Mouse (Mus musculus) midbrain, embryonic 12.5 days (tissue): ENCODE results near the gene Ttc16. TPM values are rescaled to one million over a fixed set of nuclear protein-coding genes. Genes with fewer than 3 reads are reported as not detected.

Experiments
- ATAC-seq: fragments of 200-750 bp; cut with Nextera tagmentation; 2 replicates; pipeline ENCODE4 v1.8.0; 2017; ENCODE audit warnings: low read depth, moderate TSS enrichment, moderate library complexity; ENCODE audit not compliant: low FRiP score
- H3K27ac ChIP-seq: fragments of 300-500 bp; sonication (generic); replicated peaks from 2 replicates; pipeline ENCODE4 v1.5.1; 2016; ENCODE audit warnings: mild to moderate bottlenecking
- H3K27me3 ChIP-seq: fragments of 300-500 bp; sonication (generic); 2 replicates; pipeline ENCODE4 v1.6.1; 2016; ENCODE audit warnings: mild to moderate bottlenecking
- H3K36me3 ChIP-seq: fragments of 300-500 bp; sonication (generic); 2 replicates; pipeline ENCODE4 v1.6.1; 2016
- H3K4me1 ChIP-seq: fragments of 300-500 bp; sonication (generic); 2 replicates; pipeline ENCODE4 v1.6.1; 2016
- H3K4me2 ChIP-seq: fragments of 300-500 bp; sonication (generic); replicated peaks from 2 replicates; pipeline ENCODE4 v1.6.1; 2016; ENCODE audit warnings: mild to moderate bottlenecking, moderate library complexity
- H3K4me3 ChIP-seq: fragments of 300-500 bp; sonication (generic); 2 replicates; pipeline ENCODE4 v1.5.1; 2016; ENCODE audit warnings: mild to moderate bottlenecking
- H3K9ac ChIP-seq: fragments of 300-500 bp; sonication (generic); replicated peaks from 2 replicates; pipeline ENCODE4 v1.6.1; 2016; ENCODE audit warnings: mild to moderate bottlenecking, moderate library complexity
- H3K9me3 ChIP-seq: fragments of 300-500 bp; sonication (generic); 2 replicates; pipeline ENCODE4 v1.6.1; 2016; ENCODE audit warnings: mild to moderate bottlenecking
- WGBS: fragments of 180-500 bp; shearing (Covaris S2); methylation state at CpG from one replicate; pipeline ENCODE4 v1.1.7; 2016; 5-methylcytosine and 5-hydroxymethylcytosine counted together
- polyA plus RNA-seq: library from polyadenylated mRNA; unstranded; fragments of >200 nt; fragmentation: Nextera tagmentation; extraction: Ambion mirVana; gene quantifications from 2 replicates; pipeline ENCODE4 v1.2.1, GENCODE M21; 2016

Gene Ttc16
- polyA plus RNA-seq, 1 experiment from 2014 or later = 0.20 TPM

DNA sequence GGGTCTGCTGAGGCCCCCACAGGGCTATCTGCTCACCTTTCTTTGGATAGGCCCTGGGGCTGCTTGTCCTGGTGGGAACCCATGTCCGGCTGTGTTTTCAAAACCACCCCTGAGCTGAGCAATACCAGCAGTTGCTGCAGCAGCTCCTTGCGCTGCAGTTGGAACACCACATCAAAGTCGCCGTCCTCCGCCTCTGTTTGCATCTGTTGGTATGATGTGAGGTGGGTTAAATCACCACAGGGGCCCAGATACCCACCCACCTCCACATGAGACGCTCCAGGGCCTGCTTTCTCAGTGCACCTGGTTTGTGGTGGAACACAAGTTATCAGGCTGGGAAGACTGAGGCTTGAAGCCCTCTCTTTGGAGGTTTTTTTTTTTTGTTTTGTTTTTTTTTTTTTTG lies 2.6 kb upstream of the Ttc16 start:
- H3K4me2 ChIP-seq = no peak overlapping the region
- H3K27ac ChIP-seq = no peak overlapping the region
- H3K27me3 ChIP-seq = peaks cover 21% of the 10 kb centered on the region; the same call in 1 of the 2 replicates
- WGBS = 93% methylated on average over 6 of the region's 6 CpGs
- ATAC-seq = no peak
- peaks cover 18% of the 10 kb centered on the region for H3K4me1 ChIP-seq
- no peak overlapping the region for H3K9ac ChIP-seq
- no peaks in the 10 kb centered on the region for H3K9me3 ChIP-seq
- H3K4me3 ChIP-seq = no peak overlapping the region
- no peaks in the 10 kb centered on the region for H3K36me3 ChIP-seq

DNA sequence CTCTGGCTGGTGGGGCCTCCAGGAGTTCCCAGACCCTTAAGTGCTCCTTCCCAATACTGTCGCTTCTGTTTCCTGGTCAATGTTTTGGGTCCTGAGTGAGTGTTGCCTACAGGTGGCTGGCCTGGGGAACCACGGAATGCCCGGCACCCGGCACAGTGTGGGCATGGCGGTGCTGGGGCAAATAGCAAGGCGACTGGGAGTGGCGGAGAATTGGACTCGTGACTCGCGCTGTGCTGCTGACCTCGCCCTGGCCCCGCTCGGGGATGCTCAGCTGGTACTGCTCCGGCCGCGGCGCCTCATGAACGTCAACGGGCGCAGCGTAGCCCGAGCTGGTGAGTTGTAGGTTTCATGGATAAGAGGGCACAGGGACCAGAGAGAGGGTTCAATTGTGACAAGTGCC lies 759 bp upstream of the Ttc16 start:
- H3K27ac ChIP-seq = no peak overlapping the region
- H3K4me3 ChIP-seq = peak overlapping the region; percentile 70
- H3K4me2 ChIP-seq = peak overlapping the region; percentile 65
- peaks cover 18% of the 10 kb centered on the region for H3K4me1 ChIP-seq
- 17% methylated on average over 22 of the region's 22 CpGs for WGBS
- peak overlapping the region; percentile 52; the same call in 1 of the 2 replicates for H3K9ac ChIP-seq
- no peaks in the 10 kb centered on the region for H3K9me3 ChIP-seq
- H3K36me3 ChIP-seq = no peaks in the 10 kb centered on the region
- H3K27me3 ChIP-seq = peaks cover 28% of the 10 kb centered on the region; the same call in 1 of the 2 replicates
- ATAC-seq = no peak

DNA sequence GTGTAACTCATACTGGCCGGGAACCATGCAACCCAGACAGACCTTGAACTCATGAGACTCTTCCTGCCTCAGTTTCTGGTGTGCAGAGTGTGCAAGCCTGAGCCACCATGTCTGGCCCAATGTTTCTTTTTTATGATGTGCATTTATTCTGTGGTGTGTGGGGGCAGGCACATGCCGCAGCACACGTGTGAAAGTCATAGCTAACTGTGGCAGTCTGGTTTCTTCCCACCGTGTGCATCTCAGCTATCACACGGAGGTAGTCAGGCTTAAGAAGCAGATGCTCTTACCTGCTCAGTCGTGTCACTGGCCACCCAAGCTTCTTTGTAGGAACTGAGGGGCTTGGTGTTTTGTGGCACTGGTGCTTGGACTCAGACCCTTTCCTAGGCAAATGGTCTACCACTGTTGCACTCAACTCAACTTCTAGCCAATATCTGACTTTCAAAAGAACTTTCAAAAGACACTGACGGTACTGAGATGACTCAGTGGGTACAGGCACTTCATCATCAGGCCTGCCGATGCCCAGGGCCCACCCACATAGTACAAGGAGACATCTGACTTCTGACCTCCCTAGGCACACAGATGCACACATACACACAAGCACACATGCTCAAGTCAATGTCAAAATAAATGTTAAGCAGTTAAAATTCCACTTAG lies 2.7 kb downstream of the Ttc16 start:
- Histone ChIP-seq H3K4me3 (no peak overlapping the region), H3K4me1 (peaks cover 22% of the 10 kb centered on the region), H3K9ac (no peak overlapping the region), H3K36me3 (no peaks in the 10 kb centered on the region), H3K9me3 (no peaks in the 10 kb centered on the region), H3K27me3 (peaks cover 29% of the 10 kb centered on the region; the same call in 1 of the 2 replicates), H3K27ac (no peak overlapping the region), H3K4me2 (no peak overlapping the region)
- 88% methylated on average over 8 of the region's 8 CpGs for WGBS
- no peak for ATAC-seq

DNA sequence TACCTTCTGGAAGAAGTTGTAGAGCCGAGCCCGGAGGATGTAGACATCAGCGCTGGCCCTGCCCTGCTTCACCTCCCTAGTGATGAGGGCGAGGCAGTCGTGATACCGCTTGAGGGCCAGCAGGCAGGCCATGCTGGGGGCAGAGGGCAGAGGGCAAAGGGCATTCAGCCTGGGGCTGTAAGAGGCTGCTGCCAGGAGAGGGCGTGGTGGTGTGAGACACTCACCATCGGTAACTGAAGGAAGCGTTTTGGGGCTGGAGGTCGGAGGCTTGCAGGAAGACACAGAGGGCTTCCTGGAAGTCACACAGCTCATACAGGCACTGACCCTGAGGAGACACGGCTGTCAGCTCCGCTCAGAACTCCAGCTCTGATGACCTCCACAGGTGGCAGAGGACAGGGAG lies 3.5 kb downstream of the Ttc16 start:
- WGBS = 36% methylated on average over 12 of the region's 12 CpGs
- peaks cover 23% of the 10 kb centered on the region; the same call in 1 of the 2 replicates for H3K27me3 ChIP-seq
- H3K4me1 ChIP-seq = peaks cover 26% of the 10 kb centered on the region

DNA sequence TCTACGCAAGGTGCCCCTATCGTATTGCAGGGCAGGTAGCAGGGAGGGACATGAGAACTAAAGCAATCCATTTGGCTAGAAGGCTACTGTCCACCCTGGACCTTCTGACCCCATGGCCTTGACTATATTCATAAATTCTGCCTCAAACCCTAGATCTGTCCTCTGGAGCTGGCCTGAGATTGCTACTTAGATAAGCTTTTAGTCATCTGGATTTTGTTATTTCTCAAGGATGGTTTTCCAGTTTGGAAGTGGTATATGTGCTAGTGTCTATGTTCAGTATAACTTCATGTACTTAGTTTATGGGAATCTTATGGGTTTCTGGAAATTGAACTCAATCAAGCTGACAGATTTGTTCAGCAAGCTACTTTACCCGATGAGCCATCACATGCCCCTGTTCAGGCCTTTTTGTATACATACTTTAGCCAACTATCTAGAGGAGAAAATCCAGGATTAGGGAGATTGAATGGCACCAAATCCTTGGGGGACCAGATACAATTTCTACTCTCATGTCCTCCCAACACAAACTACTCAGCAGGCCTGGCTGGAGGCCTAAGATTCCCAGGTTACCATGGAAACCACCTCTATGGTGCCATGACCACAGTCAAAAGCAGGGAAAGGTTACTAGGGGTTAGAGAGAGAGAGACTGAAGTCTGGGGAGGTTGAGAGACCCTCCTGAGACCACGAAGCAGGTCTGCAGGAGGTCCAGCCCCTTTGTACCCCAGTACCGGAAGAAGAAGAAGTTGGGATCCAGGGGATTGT lies 5.9 kb downstream of the Ttc16 start:
- Histone ChIP-seq H3K27ac (no peak overlapping the region), H3K27me3 (peaks cover 13% of the 10 kb centered on the region; the same call in 1 of the 2 replicates), H3K4me1 (peaks cover 13% of the 10 kb centered on the region), H3K4me3 (no peak overlapping the region), H3K36me3 (no peaks in the 10 kb centered on the region), H3K9ac (no peak overlapping the region), H3K4me2 (no peak overlapping the region), H3K9me3 (no peaks in the 10 kb centered on the region)
- no peak for ATAC-seq
- WGBS = 51% methylated on average over 5 of the region's 5 CpGs

More for the DNA sequence above, 3.5 kb downstream of the Ttc16 start:
- Histone ChIP-seq H3K36me3 (no peaks in the 10 kb centered on the region), H3K9me3 (no peaks in the 10 kb centered on the region), H3K9ac (no peak overlapping the region), H3K4me2 (no peak overlapping the region), H3K4me3 (no peak overlapping the region), H3K27ac (no peak overlapping the region)
- no peak for ATAC-seq

DNA sequence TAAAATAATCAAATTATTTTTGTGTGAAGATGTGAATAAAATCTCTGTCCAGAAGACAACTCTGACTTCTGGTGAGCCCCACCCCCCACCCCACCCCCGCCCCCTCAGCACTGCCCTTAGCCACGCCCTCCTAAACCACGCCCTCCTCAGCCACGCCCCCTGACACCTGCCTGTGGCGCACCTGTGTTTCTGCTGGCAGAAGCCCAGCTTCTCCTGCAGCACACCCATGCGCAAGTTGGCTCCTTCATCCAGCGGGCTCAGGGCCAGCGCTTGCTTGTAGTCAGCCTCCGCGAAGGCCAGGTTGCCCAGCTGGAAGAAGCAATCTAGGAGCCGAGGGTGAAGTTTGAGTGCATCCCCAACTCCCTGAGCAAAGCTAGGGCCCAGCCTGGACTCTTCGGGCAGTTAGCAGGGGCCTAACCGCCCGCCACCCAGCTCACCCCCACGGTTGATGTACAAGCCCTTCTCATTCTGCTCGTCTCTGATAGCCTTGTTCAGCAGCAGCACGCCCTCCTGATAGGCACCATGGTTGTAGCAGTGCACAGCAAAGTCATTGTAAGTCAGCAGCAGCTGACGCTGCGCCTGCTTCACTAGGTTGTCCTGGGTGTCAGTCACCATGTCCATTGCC lies 6.7 kb downstream of the Ttc16 start:
- Histone ChIP-seq H3K4me1 (peaks cover 13% of the 10 kb centered on the region), H3K27ac (no peak overlapping the region), H3K9ac (no peak overlapping the region), H3K4me2 (no peak overlapping the region), H3K36me3 (no peaks in the 10 kb centered on the region), H3K27me3 (peaks cover 11% of the 10 kb centered on the region; the same call in 1 of the 2 replicates), H3K9me3 (no peaks in the 10 kb centered on the region), H3K4me3 (no peak overlapping the region)
- no peak for ATAC-seq
- 48% methylated on average over 19 of the region's 19 CpGs for WGBS

DNA sequence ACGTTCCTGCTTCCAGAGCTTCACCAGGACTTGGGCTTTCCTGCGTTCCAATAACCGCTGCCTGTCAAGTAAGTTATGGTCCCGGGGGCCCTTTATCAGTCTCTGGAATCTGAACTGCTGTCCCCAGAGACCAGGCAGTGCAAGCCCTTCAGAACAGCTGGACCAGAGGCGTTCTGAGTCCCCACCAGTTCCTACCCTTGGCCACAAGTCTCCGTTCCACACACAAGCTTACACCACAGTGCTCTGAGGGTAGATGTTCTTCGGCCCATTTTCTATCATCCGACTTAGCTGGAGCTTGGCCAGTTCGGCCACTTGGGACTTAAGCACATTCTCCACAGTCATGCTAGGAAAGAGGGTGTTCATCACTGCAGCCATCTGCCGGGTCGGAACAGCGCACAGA lies 8.2 kb downstream of the Ttc16 start:
- Histone ChIP-seq H3K9ac (no peak overlapping the region), H3K36me3 (peaks cover 6% of the 10 kb centered on the region), H3K27me3 (peaks cover 8% of the 10 kb centered on the region; the same call in 1 of the 2 replicates), H3K9me3 (no peaks in the 10 kb centered on the region), H3K27ac (no peak overlapping the region), H3K4me1 (peaks cover 13% of the 10 kb centered on the region), H3K4me2 (no peak overlapping the region), H3K4me3 (no peak overlapping the region)
- no peak for ATAC-seq
- WGBS = 82% methylated on average over 12 of the region's 12 CpGs

DNA sequence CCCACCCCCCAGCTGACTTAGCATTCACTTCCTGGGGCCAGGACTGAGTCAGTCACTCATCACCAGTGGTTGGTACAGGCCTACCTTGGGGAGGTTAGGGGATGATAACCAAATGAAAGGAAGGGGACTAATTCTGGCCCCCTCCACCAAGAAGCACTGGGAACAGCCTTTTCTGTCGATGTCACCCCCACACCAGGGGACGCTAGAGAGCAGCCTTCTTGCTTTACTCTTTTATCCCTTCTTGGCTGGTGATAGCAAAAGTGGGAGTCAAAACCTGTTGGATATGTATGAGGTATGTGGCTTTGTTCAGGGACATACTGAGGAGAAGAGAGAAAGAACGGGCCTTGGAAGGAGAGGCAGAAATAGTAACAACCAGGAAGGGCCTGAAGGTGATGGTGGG lies 12.1 kb downstream of the Ttc16 start:
- Histone ChIP-seq H3K9ac (no peak overlapping the region), H3K36me3 (peaks cover 29% of the 10 kb centered on the region), H3K27ac (no peak overlapping the region), H3K4me1 (peaks cover 12% of the 10 kb centered on the region), H3K4me2 (no peak overlapping the region), H3K9me3 (no peaks in the 10 kb centered on the region), H3K27me3 (no peaks in the 10 kb centered on the region; the same call in 1 of the 2 replicates), H3K4me3 (no peak overlapping the region)
- ATAC-seq = no peak
- WGBS = 87% methylated on average over 3 of the region's 3 CpGs

DNA sequence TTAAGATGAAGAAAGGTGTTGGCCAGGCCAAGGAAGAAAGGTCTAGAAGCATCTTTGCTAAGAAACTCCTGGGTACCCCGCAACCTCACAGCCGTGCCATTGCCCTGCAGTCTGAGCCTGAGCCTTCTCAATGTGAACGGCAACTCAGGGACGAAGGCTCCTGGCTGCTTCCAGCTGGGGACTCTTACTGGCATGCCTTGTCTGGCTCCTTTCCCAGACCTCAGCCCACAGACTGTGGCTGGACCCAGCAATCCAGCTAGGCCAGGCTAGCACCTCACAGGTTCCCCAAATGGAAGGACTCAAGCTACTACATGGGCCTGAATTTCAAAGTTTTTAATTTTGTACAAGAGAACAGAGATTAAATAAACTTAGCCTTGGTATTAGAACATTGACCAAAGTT lies 13.6 kb downstream of the Ttc16 start:
- ATAC-seq = no peak
- Histone ChIP-seq H3K36me3 (peaks cover 29% of the 10 kb centered on the region), H3K27ac (no peak overlapping the region), H3K27me3 (no peaks in the 10 kb centered on the region; the same call in 1 of the 2 replicates), H3K9ac (no peak overlapping the region), H3K4me2 (no peak overlapping the region), H3K9me3 (no peaks in the 10 kb centered on the region), H3K4me1 (peaks cover 8% of the 10 kb centered on the region), H3K4me3 (no peak overlapping the region)
- WGBS = 92% methylated on average over 4 of the region's 4 CpGs

DNA sequence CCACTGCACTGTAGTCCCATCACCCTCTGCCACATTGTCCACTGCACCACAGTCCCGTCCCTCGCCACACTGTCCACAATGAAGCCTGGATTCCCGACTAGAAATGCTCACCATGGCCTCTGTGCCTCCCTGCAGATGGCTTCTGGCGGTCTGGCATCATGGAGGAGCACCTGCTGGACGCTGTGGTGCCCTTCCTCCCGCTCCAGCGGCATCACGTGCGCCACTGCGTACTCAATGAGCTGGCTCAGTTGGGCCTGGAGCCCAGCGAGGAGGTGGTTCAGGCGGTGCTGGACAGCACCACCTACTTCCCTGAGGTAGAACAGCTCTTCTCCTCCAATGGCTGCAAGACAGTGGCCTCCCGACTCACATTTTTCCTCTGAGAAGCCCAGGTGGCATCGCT lies 14.1 kb downstream of the Ttc16 start:
- Histone ChIP-seq H3K4me3 (no peak overlapping the region), H3K27ac (no peak overlapping the region), H3K27me3 (no peaks in the 10 kb centered on the region; the same call in 1 of the 2 replicates), H3K4me2 (no peak overlapping the region), H3K9ac (no peak overlapping the region), H3K36me3 (peaks cover 29% of the 10 kb centered on the region), H3K9me3 (no peaks in the 10 kb centered on the region), H3K4me1 (peaks cover 9% of the 10 kb centered on the region)
- 91% methylated on average over 14 of the region's 14 CpGs for WGBS
- ATAC-seq = no peak

DNA sequence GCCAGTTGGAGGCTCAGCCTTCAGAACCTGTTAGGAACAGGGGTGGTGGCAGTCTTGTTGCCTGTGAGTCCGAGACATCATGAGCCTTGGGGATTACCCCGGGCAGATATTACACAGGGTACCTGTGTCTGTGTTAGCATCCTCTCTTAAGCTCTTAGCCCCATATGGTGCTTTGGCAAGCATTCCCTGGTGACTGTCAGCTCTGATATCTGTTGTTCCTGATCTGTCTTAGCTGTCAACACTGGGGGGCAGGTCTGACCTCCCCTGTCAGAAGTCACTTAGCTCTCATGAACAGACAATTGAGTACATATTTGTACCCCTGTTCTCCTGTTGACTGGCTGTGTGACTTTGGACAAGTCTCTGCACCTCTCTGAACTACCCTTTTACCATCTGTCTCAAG lies 16.4 kb downstream of the Ttc16 start:
- Histone ChIP-seq H3K9ac (0 out of 2 replicates have a peak overlapping the region, but pooled peaks have one; percentile 15), H3K4me2 (no peak overlapping the region), H3K9me3 (no peaks in the 10 kb centered on the region), H3K27ac (no peak overlapping the region), H3K27me3 (no peaks in the 10 kb centered on the region; the same call in 1 of the 2 replicates), H3K36me3 (peaks cover 40% of the 10 kb centered on the region), H3K4me1 (peaks cover 9% of the 10 kb centered on the region), H3K4me3 (no peak overlapping the region)
- WGBS = 90% methylated on average over 2 of the region's 2 CpGs
- ATAC-seq = no peak

DNA sequence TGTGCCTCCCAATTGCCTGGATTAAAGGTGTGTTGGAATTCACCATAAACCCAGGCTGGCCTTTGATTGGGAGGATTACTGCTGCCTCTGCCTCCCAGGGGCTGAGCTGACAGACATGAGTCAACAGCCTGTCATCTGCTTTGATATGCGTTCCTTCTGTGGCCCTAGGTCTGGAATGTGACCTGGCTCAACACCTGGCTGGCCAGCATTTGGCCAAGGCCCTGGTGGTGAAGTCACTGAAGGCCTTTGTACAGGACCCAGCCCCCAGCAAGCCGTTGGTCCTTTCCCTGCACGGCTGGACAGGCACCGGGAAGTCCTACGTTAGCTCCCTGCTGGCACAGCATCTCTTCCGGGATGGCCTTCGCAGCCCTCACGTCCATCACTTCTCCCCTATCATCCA lies 16.9 kb downstream of the Ttc16 start:
- H3K4me1 ChIP-seq = peaks cover 9% of the 10 kb centered on the region
- H3K27ac ChIP-seq = no peak overlapping the region
- no peaks in the 10 kb centered on the region for H3K9me3 ChIP-seq
- H3K36me3 ChIP-seq = peaks cover 43% of the 10 kb centered on the region
- 0 out of 2 replicates have a peak overlapping the region, but pooled peaks have one; percentile 15 for H3K9ac ChIP-seq
- peaks cover 1% of the 10 kb centered on the region; the same call in 1 of the 2 replicates for H3K27me3 ChIP-seq
- WGBS = 80% methylated on average over 8 of the region's 8 CpGs
- no peak overlapping the region for H3K4me3 ChIP-seq
- ATAC-seq = no peak
- no peak overlapping the region for H3K4me2 ChIP-seq
